Mouse (Mus musculus) small intestine, adult 2 months (tissue): ENCODE results near the gene Mettl23.

ENCODE experiments used
- CTCF ChIP-seq: fragments of 200-500 bp; IDR thresholded peaks from 2 replicates; pipeline ENCODE4 v1.5.1; 2012; ENCODE audit warnings: low read depth, mild to moderate bottlenecking, control low read depth, inconsistent platforms, low read length, moderate library complexity, mixed read lengths; ENCODE audit not compliant: insufficient replicate concordance, insufficient read length; ENCODE audit errors: extremely low read depth
- POLR2A ChIP-seq: fragments of 200-500 bp; IDR thresholded peaks from 2 replicates; pipeline ENCODE4 v1.6.1; 2012; ENCODE audit warnings: low read depth, mild to moderate bottlenecking, control low read depth, inconsistent platforms, low read length, moderate library complexity

- no peak for TF ChIP-seq CTCF
- no peak for TF ChIP-seq POLR2A
Observed at GRCm38 (mm10) chr11:116842531-116843260, 382 bp upstream of the Mettl23 start.
